Mouse (Mus musculus) right cerebral cortex, postnatal 10 days (tissue): Measurements from ENCODE around the gene Rapgef2.
"Not testable (repeated sequence)": the region's sequence is repeated elsewhere in the genome, so short reads cannot be mapped to it uniquely, and the experiment has no call there.

Experiments
- DNase-seq, 2 experiments: peaks; one replicate each; pipeline ENCODE4 v3.0.0; 2021; ENCODE audit warnings: low spot score in 2 of 2

Rapgef2 gene

GRCm38 (mm10) chr3:79100831-79101230 lies 185.5 kb downstream of the Rapgef2 start:
- DNase-seq, result peak in 1 of 2 experiments; percentile 15

- no peak for DNase-seq
These were observed 197.2 kb downstream of the Rapgef2 start for GRCm38 (mm10) chr3:79089091-79089490.

- no peak for DNase-seq
These were observed 197.9 kb downstream of the Rapgef2 start for GRCm38 (mm10) chr3:79088461-79088860.

- peak in 1 of 2 experiments; percentile 15 for DNase-seq
These were observed 200.0 kb downstream of the Rapgef2 start for GRCm38 (mm10) chr3:79086282-79086681.

GRCm38 (mm10) chr3:79083881-79084280 lies 202.4 kb downstream of the Rapgef2 start:
- no peak for DNase-seq

GRCm38 (mm10) chr3:79083030-79083429 lies 203.3 kb downstream of the Rapgef2 start:
- no peak for DNase-seq

- DNase-seq, result no peak
These were observed 207.2 kb downstream of the Rapgef2 start for GRCm38 (mm10) chr3:79079076-79079475.

GRCm38 (mm10) chr3:79074970-79075369 lies 211.3 kb downstream of the Rapgef2 start:
- DNase-seq, result no peak

- DNase-seq, result no peak
These were observed 212.6 kb downstream of the Rapgef2 start for GRCm38 (mm10) chr3:79073541-79074244.

GRCm38 (mm10) chr3:79071561-79071960 lies 214.8 kb downstream of the Rapgef2 start:
- DNase-seq, result peak in 1 of 2 experiments; percentile 47

- peak in 1 of 2 experiments; percentile 28 for DNase-seq
These were observed 216.4 kb downstream of the Rapgef2 start for GRCm38 (mm10) chr3:79069891-79070290.

- peak in 1 of 2 experiments; percentile 34 for DNase-seq
These were observed 217.3 kb downstream of the Rapgef2 start for GRCm38 (mm10) chr3:79068976-79069375.

- peak in 1 of 2 experiments; percentile 28 for DNase-seq
These were observed 219.8 kb downstream of the Rapgef2 start for GRCm38 (mm10) chr3:79066455-79067055.

- no peak for DNase-seq
These were observed 222.2 kb downstream of the Rapgef2 start for GRCm38 (mm10) chr3:79064096-79064495.

- DNase-seq, result no peak
These were observed 224.9 kb downstream of the Rapgef2 start for GRCm38 (mm10) chr3:79061426-79061825.

GRCm38 (mm10) chr3:79058491-79058890 lies 227.8 kb downstream of the Rapgef2 start:
- not testable (repeated sequence) for DNase-seq

- DNase-seq, result no peak
These were observed 241.1 kb downstream of the Rapgef2 start for GRCm38 (mm10) chr3:79045251-79045650.

- no peak for DNase-seq
These were observed 243.3 kb downstream of the Rapgef2 start for GRCm38 (mm10) chr3:79042973-79043372.

- DNase-seq, result no peak
These were observed 246.5 kb downstream of the Rapgef2 start for GRCm38 (mm10) chr3:79039666-79040450.

GRCm38 (mm10) chr3:79039008-79039407 lies 247.3 kb downstream of the Rapgef2 start:
- DNase-seq, result no peak

- DNase-seq, result no peak
These were observed 251.9 kb downstream of the Rapgef2 start for GRCm38 (mm10) chr3:79034457-79034856.

- DNase-seq, result no peak
These were observed 255.5 kb downstream of the Rapgef2 start for GRCm38 (mm10) chr3:79030855-79031254.
